Mouse (Mus musculus) spleen, adult 12 weeks (tissue): ENCODE measurements around the gene Nkx6-2.

Experiments
- DNase-seq: peaks from one replicate; pipeline ENCODE4 v3.0.0; 2022; ENCODE audit warnings: low spot score

Gene Nkx6-2

GRCm38 (mm10) chr7:139582595-139582994 lies at the start of gene Nkx6-2:
Gene Nkx6-2 (minus strand): TSS chr7:139582797.
- DNase-seq = no peak

GRCm38 (mm10) chr7:139625156-139625555 lies 42.6 kb upstream of the Nkx6-2 start:
- DNase-seq = no peak

DNA sequence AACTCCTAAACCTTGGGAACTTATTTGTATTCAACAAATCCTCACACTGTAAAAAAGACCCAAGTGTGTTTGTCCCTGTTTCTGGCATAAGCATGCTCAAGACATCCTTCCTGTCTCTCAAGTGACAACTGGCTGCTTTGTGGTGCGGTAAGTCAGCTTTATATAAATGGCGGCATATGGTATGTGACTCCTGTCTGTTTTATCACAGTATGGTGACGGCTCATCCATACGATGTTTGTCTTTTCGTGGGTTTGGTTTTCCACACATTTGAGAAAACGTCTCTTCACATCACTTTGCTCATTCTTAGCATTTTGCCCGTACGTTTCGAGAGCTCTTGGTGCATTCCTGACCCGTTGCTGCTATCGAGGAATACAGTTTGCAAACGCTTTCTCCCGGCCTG lies 40.0 kb upstream of the Nkx6-2 start:
- DNase-seq = no peak

GRCm38 (mm10) chr7:139615767-139616766 lies 33.5 kb upstream of the Nkx6-2 start:
- DNase-seq = no peak

DNA sequence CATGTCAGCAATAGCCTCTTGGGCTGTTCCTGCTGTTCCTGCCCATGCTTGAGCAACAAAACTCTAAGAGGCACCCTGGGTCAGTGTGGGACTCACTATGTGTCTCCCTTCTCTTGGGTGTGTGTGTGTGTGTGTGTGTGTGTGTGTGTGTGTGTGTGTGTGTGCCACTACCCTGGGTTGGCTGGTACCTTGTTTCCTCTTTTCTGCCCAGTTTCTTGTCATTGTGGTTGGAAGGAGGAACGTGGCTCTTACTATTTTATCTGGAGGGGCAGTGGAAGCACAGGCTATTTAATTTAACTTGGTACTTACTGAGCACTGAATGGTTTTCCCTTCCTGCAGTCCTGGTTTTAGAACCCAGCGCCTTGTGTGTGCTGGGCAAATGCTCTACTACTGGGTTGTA lies 27.7 kb upstream of the Nkx6-2 start:
- DNase-seq = no peak

DNA sequence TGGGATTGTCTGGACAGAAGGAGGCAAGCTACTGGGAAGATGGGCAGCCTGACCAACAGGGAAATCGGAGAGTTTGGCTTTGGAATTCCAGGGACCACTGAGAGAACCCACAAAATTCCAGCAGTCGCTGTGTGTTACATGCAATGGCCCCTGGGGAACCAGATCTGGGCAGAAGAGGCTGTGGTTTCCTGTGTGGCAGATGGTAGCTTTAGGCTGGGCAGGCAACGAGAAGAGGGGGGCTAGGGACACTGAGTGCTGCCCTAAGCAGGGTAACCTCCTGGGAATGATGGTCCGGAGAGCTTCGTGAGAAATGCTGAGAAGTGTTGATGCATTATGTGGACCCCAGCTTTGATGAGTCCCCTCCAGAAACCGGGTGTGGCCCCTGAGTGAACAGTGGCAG lies 13.3 kb upstream of the Nkx6-2 start:
- no peak for DNase-seq

GRCm38 (mm10) chr7:139595311-139595710 lies 12.7 kb upstream of the Nkx6-2 start:
- no peak for DNase-seq

- no peak for DNase-seq
Observed at GRCm38 (mm10) chr7:139591311-139591710, 8.7 kb upstream of the Nkx6-2 start.

DNA sequence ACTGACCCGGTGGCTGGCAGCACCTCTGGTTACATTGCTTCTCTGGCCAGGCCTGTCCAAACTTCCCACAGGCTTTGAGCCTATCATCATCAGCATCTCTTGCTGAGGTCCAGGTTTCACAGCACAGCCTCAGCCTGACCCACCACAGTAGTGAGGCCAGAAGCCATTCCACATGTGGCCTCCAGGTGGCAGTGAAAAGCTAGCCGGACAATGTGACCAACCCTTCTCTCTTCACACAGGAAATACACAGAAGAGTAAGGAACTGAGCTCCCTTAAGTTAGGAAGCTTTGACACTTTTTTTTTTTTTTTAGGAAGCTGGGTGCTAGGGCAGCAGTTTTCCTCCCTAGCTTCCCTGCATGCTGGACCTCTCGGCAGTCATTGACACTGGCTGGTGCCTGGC lies 7.7 kb upstream of the Nkx6-2 start:
- no peak for DNase-seq

GRCm38 (mm10) chr7:139587919-139588318 lies 5.3 kb upstream of the Nkx6-2 start:
- no peak for DNase-seq

GRCm38 (mm10) chr7:139585183-139585821 lies 2.7 kb upstream of the Nkx6-2 start:
- DNase-seq = no peak

- DNase-seq = no peak
Observed at GRCm38 (mm10) chr7:139584221-139585175, 1.9 kb upstream of the Nkx6-2 start.

- DNase-seq = no peak
Observed at GRCm38 (mm10) chr7:139583094-139583737, 619 bp upstream of the Nkx6-2 start.

GRCm38 (mm10) chr7:139581801-139582571 lies 611 bp downstream of the Nkx6-2 start:
- no peak for DNase-seq

DNA sequence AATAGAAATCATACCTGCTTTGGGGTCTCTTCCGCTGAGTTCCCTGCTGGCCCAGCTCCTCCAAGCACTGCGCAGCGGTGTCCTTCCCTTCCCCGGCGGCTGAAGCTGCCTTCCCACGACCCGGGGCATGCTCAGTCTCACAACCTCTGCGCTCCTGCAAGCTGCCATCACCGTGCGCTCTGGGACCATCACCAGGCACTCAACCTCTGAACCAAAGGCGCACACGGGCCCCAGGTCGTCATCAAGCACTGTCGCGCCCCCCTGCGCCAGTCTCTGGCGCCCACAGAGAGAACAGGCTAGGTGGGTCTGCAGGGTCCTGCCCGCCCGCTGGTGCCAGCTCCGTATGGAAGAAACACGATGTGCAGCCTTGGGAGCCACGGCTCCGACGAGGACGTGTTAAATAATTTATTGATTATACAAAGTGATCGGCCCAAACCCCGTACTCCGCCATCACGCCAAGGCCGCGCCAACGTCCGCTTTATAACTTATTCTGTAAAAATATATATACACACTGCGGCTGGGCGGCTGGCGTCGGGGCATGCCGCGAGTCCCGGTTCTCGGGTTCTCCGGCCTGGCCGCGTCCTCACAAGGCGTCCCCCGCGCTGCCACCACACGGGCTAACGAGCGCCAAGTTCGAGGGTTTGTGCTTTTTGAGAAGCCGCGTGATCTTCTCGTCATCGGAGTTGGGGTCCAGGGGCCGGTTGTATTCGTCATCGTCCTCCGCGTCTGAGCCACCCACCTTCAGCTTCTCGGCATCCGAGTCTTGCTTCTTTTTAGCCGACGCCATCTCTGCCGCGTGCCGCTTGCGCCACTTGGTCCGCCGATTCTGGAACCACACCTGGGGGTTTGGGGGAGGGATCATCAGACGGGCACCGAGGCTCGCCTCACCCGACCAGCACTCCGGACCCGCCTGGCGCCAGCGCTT lies 1.5 kb downstream of the Nkx6-2 start:
- no peak for DNase-seq

- DNase-seq = no peak
Observed at GRCm38 (mm10) chr7:139579261-139579905, 3.2 kb downstream of the Nkx6-2 start.

DNA sequence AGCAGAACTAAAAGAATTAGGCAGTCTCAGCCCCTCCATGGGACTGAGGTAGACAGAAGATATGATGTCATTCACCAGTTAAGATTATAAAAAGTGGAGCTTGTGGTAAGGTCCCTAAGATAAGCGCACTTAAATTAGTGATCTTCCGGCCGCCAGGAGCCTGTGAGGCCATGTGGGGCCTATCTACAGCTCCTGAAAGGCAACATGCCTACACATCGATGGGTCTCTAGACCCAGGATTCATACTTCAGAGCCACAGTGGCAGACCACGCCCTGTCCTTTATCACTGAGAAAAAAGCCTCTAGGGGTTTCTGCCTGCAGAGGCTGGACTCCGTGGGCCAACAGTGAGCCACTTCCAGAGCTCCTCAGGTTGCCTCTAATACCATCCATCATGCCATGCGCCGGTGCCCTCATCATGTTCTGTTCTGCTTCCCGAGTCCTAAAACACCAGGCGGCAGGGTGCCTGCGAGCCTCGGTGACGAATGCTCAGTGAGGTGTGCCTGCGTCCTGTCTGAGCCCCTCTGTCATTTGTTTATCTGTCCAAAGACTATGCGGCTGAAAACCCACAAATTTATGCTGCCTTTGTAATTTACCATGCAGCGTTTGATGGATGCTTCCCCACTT lies 6.4 kb downstream of the Nkx6-2 start:
- DNase-seq = no peak

DNA sequence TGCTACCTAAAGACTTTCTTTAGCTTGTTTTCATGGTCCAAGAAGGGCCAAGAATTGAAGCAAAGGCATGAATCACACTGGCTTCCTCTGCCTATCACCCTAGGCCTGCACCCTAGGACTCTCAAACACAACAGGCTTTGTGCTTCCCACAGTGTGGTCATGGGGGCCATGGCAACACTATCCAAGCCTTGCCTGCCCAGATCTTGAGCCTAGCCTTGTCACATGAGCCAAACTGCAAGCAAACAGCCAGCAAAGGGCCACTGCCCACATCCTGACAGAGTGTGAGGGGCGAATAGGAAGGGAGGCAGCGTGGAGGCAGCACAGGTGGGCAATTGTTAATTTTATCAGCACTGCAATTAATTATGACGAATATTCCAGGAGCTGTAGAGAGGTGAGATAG lies 9.9 kb downstream of the Nkx6-2 start:
- no peak for DNase-seq

- DNase-seq = no peak
Observed at GRCm38 (mm10) chr7:139570788-139571187, 11.8 kb downstream of the Nkx6-2 start.
